Mouse (Mus musculus) kidney, postnatal 0 days (tissue): ENCODE measurements around the gene Eif5b. TPM values are rescaled to one million over a fixed set of nuclear protein-coding genes. Genes with fewer than 3 reads are reported as not detected.
"Not testable (repeated sequence)": the region's sequence is repeated elsewhere in the genome, so short reads cannot be mapped to it uniquely, and the experiment has no call there.

Source experiments
- ATAC-seq: fragments of 200-750 bp; cut with Nextera tagmentation; replicated peaks from 2 replicates; pipeline ENCODE4 v1.8.0; 2017; ENCODE audit warnings: low read depth, moderate number of reproducible peaks, moderate TSS enrichment, moderate library complexity; ENCODE audit not compliant: low FRiP score
- DNase-seq: peaks from one replicate; pipeline ENCODE4 v3.0.0-alpha.2; 2016; ENCODE audit warnings: low spot score
- H3K27ac ChIP-seq: fragments of 300-500 bp; sonication (generic); 2 replicates; pipeline ENCODE4 v1.5.1; 2014; ENCODE audit warnings: mild to moderate bottlenecking
- H3K27me3 ChIP-seq: fragments of 300-500 bp; sonication (generic); 2 replicates; pipeline ENCODE4 v1.6.1; 2014; ENCODE audit warnings: low read length, mixed read lengths; ENCODE audit not compliant: insufficient read depth
- H3K36me3 ChIP-seq: fragments of 300-500 bp; sonication (generic); 2 replicates; pipeline ENCODE4 v1.6.1; 2014; ENCODE audit warnings: low read length, mixed read lengths; ENCODE audit not compliant: insufficient read depth
- H3K4me1 ChIP-seq: fragments of 300-500 bp; sonication (generic); replicated peaks from 2 replicates; pipeline ENCODE4 v1.6.1; 2014; ENCODE audit warnings: antibody characterized with exemption, low read length, mixed read lengths; ENCODE audit not compliant: insufficient read depth
- H3K4me2 ChIP-seq: fragments of 300-500 bp; sonication (generic); 2 replicates; pipeline ENCODE4 v1.6.1; 2014; ENCODE audit warnings: mild to moderate bottlenecking, low read length, moderate library complexity, mixed read lengths
- H3K4me3 ChIP-seq: fragments of 300-500 bp; sonication (generic); replicated peaks from 2 replicates; pipeline ENCODE4 v1.5.1; 2014; ENCODE audit warnings: low read depth, low read length
- H3K9ac ChIP-seq: fragments of 300-500 bp; sonication (generic); 2 replicates; pipeline ENCODE4 v1.6.1; 2014; ENCODE audit warnings: low read depth, low read length
- H3K9me3 ChIP-seq: fragments of 300-500 bp; sonication (generic); replicated peaks from 2 replicates; pipeline ENCODE4 v1.6.1; 2016; ENCODE audit warnings: low read length, inconsistent platforms, mixed read lengths
- CTCF ChIP-seq: IDR thresholded peaks from 2 replicates; pipeline ENCODE4 v1.5.1; 2016; ENCODE audit warnings: antibody characterized with exemption, low read depth, mild to moderate bottlenecking, moderate library complexity
- WGBS: fragments of 180-500 bp; shearing (Covaris S2); extraction: QIAGEN DNeasy Blood & Tissue Kit; methylation state at CpG from one replicate; pipeline ENCODE4 v1.1.7; 2014; 5-methylcytosine and 5-hydroxymethylcytosine counted together
- polyA plus RNA-seq: library from polyadenylated mRNA; unstranded; fragments of >200 nt; fragmentation: Nextera tagmentation; extraction: Ambion mirVana; gene quantifications from 2 replicates; pipeline ENCODE4 v1.2.1, GENCODE M21; 2015

The Eif5b gene
- polyA plus RNA-seq, 1 experiment from 2014 or later: 21.8 TPM

- no peak for DNase-seq
- 77% methylated on average over 5 of the region's 5 CpGs for WGBS
Observed at GRCm38 (mm10) chr1:37959486-37959885, 38.3 kb upstream of the Eif5b start.

GRCm38 (mm10) chr1:37965571-37965970 is 32.2 kb upstream of the Eif5b start:
- H3K4me2 ChIP-seq: no peak overlapping the region
- peak; percentile 27; the same call in 1 of the 2 replicates for TF ChIP-seq CTCF
- no peaks in the 10 kb centered on the region for H3K27me3 ChIP-seq
- ATAC-seq (no peak), DNase-seq (peak; percentile 4)
- H3K4me3 ChIP-seq: no peak overlapping the region
- H3K9ac ChIP-seq: no peak overlapping the region
- no peaks in the 10 kb centered on the region for H3K36me3 ChIP-seq
- no peak overlapping the region for H3K27ac ChIP-seq
- no peaks in the 10 kb centered on the region for H3K9me3 ChIP-seq
- WGBS: 55% methylated on average over 10 of the region's 10 CpGs
- no peaks in the 10 kb centered on the region for H3K4me1 ChIP-seq

More at GRCm38 (mm10) chr1:37959486-37959885, 38.3 kb upstream of the Eif5b start:
- Histone ChIP-seq H3K4me3 (no peak overlapping the region), H3K9me3 (no peaks in the 10 kb centered on the region), H3K27me3 (no peaks in the 10 kb centered on the region), H3K9ac (no peak overlapping the region), H3K4me1 (no peaks in the 10 kb centered on the region), H3K36me3 (no peaks in the 10 kb centered on the region), H3K27ac (no peak overlapping the region), H3K4me2 (no peak overlapping the region)
- TF ChIP-seq CTCF: no peak
- no peak for ATAC-seq

GRCm38 (mm10) chr1:37968746-37969145 is 29.1 kb upstream of the Eif5b start:
- Histone ChIP-seq H3K4me3 (no peak overlapping the region), H3K27me3 (no peaks in the 10 kb centered on the region), H3K36me3 (no peaks in the 10 kb centered on the region), H3K9ac (no peak overlapping the region), H3K4me2 (no peak overlapping the region), H3K9me3 (no peaks in the 10 kb centered on the region), H3K27ac (no peak overlapping the region), H3K4me1 (no peaks in the 10 kb centered on the region)
- no peak for TF ChIP-seq CTCF
- ATAC-seq (no peak), DNase-seq (no peak)
- WGBS: 78% methylated on average over 6 of the region's 6 CpGs

GRCm38 (mm10) chr1:37971520-37971919 is 26.3 kb upstream of the Eif5b start:
- DNase-seq (no peak), ATAC-seq (no peak)
- Histone ChIP-seq H3K4me1 (no peaks in the 10 kb centered on the region), H3K36me3 (no peaks in the 10 kb centered on the region), H3K4me3 (no peak overlapping the region), H3K9ac (no peak overlapping the region), H3K4me2 (no peak overlapping the region), H3K27me3 (no peaks in the 10 kb centered on the region), H3K27ac (no peak overlapping the region), H3K9me3 (no peaks in the 10 kb centered on the region)
- 67% methylated on average over 4 of the region's 4 CpGs for WGBS
- no peak for TF ChIP-seq CTCF

- not testable (repeated sequence) for H3K4me3 ChIP-seq, H3K27me3 ChIP-seq, H3K36me3 ChIP-seq, H3K4me2 ChIP-seq, ATAC-seq, H3K9ac ChIP-seq, H3K27ac ChIP-seq, H3K4me1 ChIP-seq, H3K9me3 ChIP-seq, DNase-seq
- WGBS: 68% methylated on average over 9 of the region's 9 CpGs
Observed at GRCm38 (mm10) chr1:37976666-37977065, 21.1 kb upstream of the Eif5b start.

- H3K27ac ChIP-seq: no peak overlapping the region
- no peak for TF ChIP-seq CTCF
- H3K4me2 ChIP-seq: no peak overlapping the region
- ATAC-seq (no peak), DNase-seq (no peak)
- H3K36me3 ChIP-seq: no peaks in the 10 kb centered on the region
- no peaks in the 10 kb centered on the region for H3K27me3 ChIP-seq
- WGBS: 88% methylated on average over 7 of the region's 7 CpGs
- H3K9ac ChIP-seq: no peak overlapping the region
- H3K4me1 ChIP-seq: no peaks in the 10 kb centered on the region
- H3K9me3 ChIP-seq: no peaks in the 10 kb centered on the region
- no peak overlapping the region for H3K4me3 ChIP-seq
Observed at GRCm38 (mm10) chr1:37977303-37977702, 20.5 kb upstream of the Eif5b start.

- Histone ChIP-seq H3K9me3 (no peaks in the 10 kb centered on the region), H3K4me3 (no peak overlapping the region), H3K36me3 (peaks cover 30% of the 10 kb centered on the region), H3K27ac (no peak overlapping the region), H3K27me3 (no peaks in the 10 kb centered on the region), H3K4me1 (no peaks in the 10 kb centered on the region), H3K9ac (no peak overlapping the region), H3K4me2 (no peak overlapping the region)
- TF ChIP-seq CTCF: no peak
- DNase-seq (no peak), ATAC-seq (no peak)
- 96% methylated on average over 1 of the region's 1 CpGs for WGBS
Observed at GRCm38 (mm10) chr1:37984326-37984725, 13.5 kb upstream of the Eif5b start.
